Mouse (Mus musculus): ENCODE data around the gene Hpf1. TPM values are rescaled to one million over a fixed set of nuclear protein-coding genes. Genes with fewer than 3 reads are reported as not detected.

Hpf1 gene
- 107 and 116 TPM in 2 replicates for polyA plus RNA-seq (2015; fragmentation: Nextera tagmentation; extraction: Ambion mirVana)

DNA sequence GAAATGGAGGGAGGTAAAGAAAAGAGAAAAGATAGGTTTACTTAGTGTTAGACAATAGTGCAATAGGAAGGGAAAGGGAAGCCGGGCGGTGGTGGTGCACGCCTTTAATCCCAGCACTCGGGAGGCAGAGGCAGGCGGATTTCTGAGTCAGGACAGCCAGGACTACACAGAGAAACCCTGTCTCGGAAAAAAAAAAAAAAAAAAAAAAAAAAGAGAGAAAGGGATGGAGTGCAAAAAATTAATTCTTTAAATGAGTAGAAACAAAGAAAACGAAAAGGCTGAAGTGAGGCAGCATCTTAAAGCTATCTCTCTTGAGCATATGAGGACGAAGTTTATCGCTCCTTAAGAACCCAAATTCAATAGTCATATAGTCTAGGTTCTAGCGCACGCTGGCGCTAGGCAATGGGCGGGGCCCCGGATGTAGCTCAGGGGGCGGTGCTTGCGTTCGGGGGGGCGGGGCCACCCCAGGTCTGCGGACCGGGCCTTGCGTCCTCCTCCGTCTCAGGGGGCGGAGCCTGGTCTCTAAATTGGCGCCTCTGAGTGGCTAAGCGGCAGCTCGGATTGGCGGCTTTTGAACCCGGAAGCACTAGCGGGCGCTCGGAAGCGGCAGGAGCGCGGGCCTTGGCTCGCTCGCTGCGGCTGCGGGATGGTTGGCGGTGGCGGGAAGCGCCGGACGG lies at the start of gene Hpf1:
TSS of gene Hpf1 (plus strand) at position 576 of the 677 bp plus-strand sequence.
- H3K4me2 ChIP-seq: peak within 1 kb of the TSS; percentile 73
- H3K4me1 ChIP-seq (replicated peaks): peaks cover 24% of the 10 kb centered on the region
- no peaks in the 10 kb centered on the region for H3K27me3 ChIP-seq
- ATAC-seq (ENCODE audit: low read depth): peak; percentile 99
- 6% methylated on average over 39 of the region's 43 CpGs for WGBS
- peak within 1 kb of the TSS; percentile 74 for H3K9ac ChIP-seq
- H3K36me3 ChIP-seq: peaks cover 3% of the 10 kb centered on the region; the same call in 1 of the 2 replicates
- H3K27ac ChIP-seq (replicated peaks): peak within 1 kb of the TSS; percentile 64
- H3K4me3 ChIP-seq: peak within 1 kb of the TSS; percentile 62
- H3K9me3 ChIP-seq: no peaks in the 10 kb centered on the region

- no peaks in the 10 kb centered on the region for H3K36me3 ChIP-seq
- WGBS: 73% methylated on average over 6 of the region's 6 CpGs
- H3K4me2 ChIP-seq: no peak overlapping the region
- H3K27me3 ChIP-seq: no peaks in the 10 kb centered on the region
- no peak for ATAC-seq (ENCODE audit: low read depth)
- no peak overlapping the region for H3K4me3 ChIP-seq
- no peaks in the 10 kb centered on the region for H3K9me3 ChIP-seq
- no peak overlapping the region for H3K9ac ChIP-seq
- H3K4me1 ChIP-seq (replicated peaks): no peaks in the 10 kb centered on the region
- H3K27ac ChIP-seq (replicated peaks): no peak overlapping the region
Observed at GRCm38 (mm10) chr8:60842388-60842787, 47.8 kb upstream of the Hpf1 start.

DNA sequence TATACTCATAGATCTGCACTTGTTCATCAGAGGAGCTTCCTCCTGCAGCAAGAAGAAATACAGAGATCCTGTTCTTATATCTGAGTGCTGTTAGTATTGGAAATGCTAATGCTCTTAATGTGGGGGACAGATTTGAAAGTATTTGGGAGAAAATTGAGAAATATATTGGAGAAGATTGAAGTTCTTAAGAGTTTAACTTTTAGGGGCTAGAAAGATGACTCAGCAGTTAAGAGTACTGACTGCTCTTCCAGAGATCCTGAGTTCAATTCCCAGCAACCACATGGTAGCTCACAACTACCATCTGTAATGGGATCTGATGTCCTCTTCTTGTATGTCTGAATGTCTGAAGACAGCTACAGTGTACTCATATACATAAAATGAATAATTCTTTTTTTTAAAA lies 32.7 kb upstream of the Hpf1 start:
- Histone ChIP-seq H3K9ac (no peak overlapping the region), H3K27me3 (no peaks in the 10 kb centered on the region), H3K27ac (replicated peaks) (no peak overlapping the region), H3K4me1 (replicated peaks) (no peaks in the 10 kb centered on the region), H3K4me2 (no peak overlapping the region), H3K36me3 (no peaks in the 10 kb centered on the region), H3K4me3 (no peak overlapping the region), H3K9me3 (no peaks in the 10 kb centered on the region)
- no peak for ATAC-seq (ENCODE audit: low read depth)

DNA sequence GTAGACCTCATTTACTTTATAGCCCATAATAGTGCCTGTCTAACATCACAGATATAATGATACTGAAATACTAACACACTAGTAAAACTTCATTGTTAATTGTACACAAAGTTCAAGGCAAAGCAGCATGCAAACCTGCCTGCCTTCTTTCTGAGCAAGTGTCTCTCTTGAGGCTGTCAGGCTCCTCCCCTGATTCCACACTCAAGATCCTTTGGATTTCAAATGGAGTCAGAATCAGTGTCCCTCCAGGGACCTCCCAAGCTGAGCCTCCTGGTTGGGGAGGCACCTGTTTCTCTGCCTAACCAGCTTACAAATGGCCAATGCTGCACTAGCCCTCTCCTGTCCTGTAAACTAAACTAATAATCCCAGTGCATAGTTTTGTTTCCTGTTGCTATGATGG lies 32.1 kb upstream of the Hpf1 start:
- Histone ChIP-seq H3K27ac (replicated peaks) (no peak overlapping the region), H3K4me3 (no peak overlapping the region), H3K9me3 (no peaks in the 10 kb centered on the region), H3K4me1 (replicated peaks) (no peaks in the 10 kb centered on the region), H3K27me3 (no peaks in the 10 kb centered on the region), H3K4me2 (no peak overlapping the region), H3K9ac (no peak overlapping the region), H3K36me3 (no peaks in the 10 kb centered on the region)
- ATAC-seq (ENCODE audit: low read depth): no peak

- Histone ChIP-seq H3K27ac (replicated peaks) (no peak overlapping the region), H3K9ac (no peak overlapping the region), H3K4me2 (no peak overlapping the region), H3K36me3 (no peaks in the 10 kb centered on the region), H3K4me3 (no peak overlapping the region), H3K4me1 (replicated peaks) (no peaks in the 10 kb centered on the region), H3K27me3 (no peaks in the 10 kb centered on the region), H3K9me3 (no peaks in the 10 kb centered on the region)
- WGBS: 75% methylated on average over 4 of the region's 4 CpGs
- ATAC-seq (ENCODE audit: low read depth): no peak
Observed at GRCm38 (mm10) chr8:60858911-60859476, 31.2 kb upstream of the Hpf1 start.

GRCm38 (mm10) chr8:60859605-60860004 lies 30.6 kb upstream of the Hpf1 start:
- Histone ChIP-seq H3K4me3 (no peak overlapping the region), H3K4me1 (replicated peaks) (no peaks in the 10 kb centered on the region), H3K36me3 (no peaks in the 10 kb centered on the region), H3K27me3 (no peaks in the 10 kb centered on the region), H3K27ac (replicated peaks) (no peak overlapping the region), H3K9ac (no peak overlapping the region), H3K9me3 (no peaks in the 10 kb centered on the region), H3K4me2 (no peak overlapping the region)
- 70% methylated on average over 9 of the region's 9 CpGs for WGBS
- ATAC-seq (ENCODE audit: low read depth): no peak

- H3K9me3 ChIP-seq: no peaks in the 10 kb centered on the region
- WGBS: 58% methylated on average over 3 of the region's 3 CpGs
- H3K9ac ChIP-seq: no peak overlapping the region
- no peak overlapping the region for H3K27ac ChIP-seq (replicated peaks)
- no peaks in the 10 kb centered on the region for H3K36me3 ChIP-seq
- ATAC-seq (ENCODE audit: low read depth): no peak; the same call in 1 of the 2 replicates
- H3K4me2 ChIP-seq: no peak overlapping the region
- H3K4me1 ChIP-seq (replicated peaks): no peaks in the 10 kb centered on the region
- no peaks in the 10 kb centered on the region for H3K27me3 ChIP-seq
- H3K4me3 ChIP-seq: no peak overlapping the region
Observed at GRCm38 (mm10) chr8:60860749-60861148, 29.5 kb upstream of the Hpf1 start.

GRCm38 (mm10) chr8:60861783-60862182 lies 28.4 kb upstream of the Hpf1 start:
- Histone ChIP-seq H3K27me3 (no peaks in the 10 kb centered on the region), H3K36me3 (no peaks in the 10 kb centered on the region), H3K9me3 (no peaks in the 10 kb centered on the region), H3K27ac (replicated peaks) (no peak overlapping the region), H3K4me1 (replicated peaks) (no peaks in the 10 kb centered on the region), H3K9ac (no peak overlapping the region), H3K4me2 (no peak overlapping the region), H3K4me3 (no peak overlapping the region)
- WGBS: 89% methylated on average over 6 of the region's 6 CpGs
- ATAC-seq (ENCODE audit: low read depth): no peak

DNA sequence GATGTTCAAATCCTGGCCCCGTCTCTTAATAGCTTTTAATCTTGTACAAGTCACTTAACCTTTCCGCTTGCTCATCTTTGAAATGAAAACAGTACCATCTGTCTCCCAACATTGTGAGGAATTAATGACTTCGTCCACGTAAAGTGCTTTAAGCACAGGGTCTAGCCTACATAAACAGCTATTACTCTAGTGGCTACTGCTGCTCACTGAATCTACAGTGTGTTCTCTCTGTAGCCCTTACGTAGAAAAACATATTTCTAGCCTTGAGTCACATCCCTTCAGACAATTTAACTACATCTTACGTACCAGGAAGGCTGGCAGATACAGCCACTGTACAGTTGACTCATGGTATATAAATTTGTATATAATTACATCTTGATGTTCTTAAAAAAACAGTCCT lies 25.3 kb upstream of the Hpf1 start:
- no peaks in the 10 kb centered on the region for H3K9me3 ChIP-seq
- ATAC-seq (ENCODE audit: low read depth): no peak; the same call in 1 of the 2 replicates
- no peak overlapping the region for H3K4me2 ChIP-seq
- H3K27ac ChIP-seq (replicated peaks): no peak overlapping the region
- WGBS: 65% methylated on average over 6 of the region's 6 CpGs
- no peaks in the 10 kb centered on the region for H3K4me1 ChIP-seq (replicated peaks)
- H3K4me3 ChIP-seq: no peak overlapping the region
- H3K36me3 ChIP-seq: no peaks in the 10 kb centered on the region
- no peaks in the 10 kb centered on the region for H3K27me3 ChIP-seq
- H3K9ac ChIP-seq: no peak overlapping the region

GRCm38 (mm10) chr8:60865504-60866114 lies 24.6 kb upstream of the Hpf1 start:
- Histone ChIP-seq H3K9ac (no peak overlapping the region), H3K4me1 (replicated peaks) (no peaks in the 10 kb centered on the region), H3K4me3 (no peak overlapping the region), H3K36me3 (no peaks in the 10 kb centered on the region), H3K4me2 (no peak overlapping the region), H3K27ac (replicated peaks) (no peak overlapping the region), H3K9me3 (no peaks in the 10 kb centered on the region), H3K27me3 (no peaks in the 10 kb centered on the region)
- peak; percentile 56; the same call in 1 of the 2 replicates for ATAC-seq (ENCODE audit: low read depth)
- 34% methylated on average over 3 of the region's 3 CpGs for WGBS

GRCm38 (mm10) chr8:60867468-60868115 lies 22.6 kb upstream of the Hpf1 start:
- Histone ChIP-seq H3K9me3 (no peaks in the 10 kb centered on the region), H3K36me3 (no peaks in the 10 kb centered on the region), H3K4me2 (no peak overlapping the region), H3K27me3 (no peaks in the 10 kb centered on the region), H3K27ac (replicated peaks) (no peak overlapping the region), H3K4me1 (replicated peaks) (no peaks in the 10 kb centered on the region), H3K9ac (no peak overlapping the region), H3K4me3 (no peak overlapping the region)
- no peak for ATAC-seq (ENCODE audit: low read depth)
- WGBS: 79% methylated on average over 4 of the region's 4 CpGs

- Histone ChIP-seq H3K4me3 (no peak overlapping the region), H3K9ac (no peak overlapping the region), H3K4me1 (replicated peaks) (no peaks in the 10 kb centered on the region), H3K27me3 (no peaks in the 10 kb centered on the region), H3K27ac (replicated peaks) (no peak overlapping the region), H3K36me3 (no peaks in the 10 kb centered on the region), H3K4me2 (no peak overlapping the region), H3K9me3 (no peaks in the 10 kb centered on the region)
- no peak for ATAC-seq (ENCODE audit: low read depth)
- 94% methylated on average over 4 of the region's 4 CpGs for WGBS
Observed at GRCm38 (mm10) chr8:60868236-60868965, 21.8 kb upstream of the Hpf1 start.
